Mouse (Mus musculus) inflammation-experienced regulatory T-cells (primary cell): ENCODE results near the gene Stap2. TPM values are rescaled to one million over a fixed set of nuclear protein-coding genes. Genes with fewer than 3 reads are reported as not detected.

ENCODE experiments used
- polyA plus RNA-seq, 2 experiments: library from polyadenylated mRNA; unstranded; fragments of 100-300 nt; shearing (Covaris generic); gene quantifications; one replicate each; pipeline ENCODE4 v1.2.1; 2017

Stap2 gene
- 1 to 10 TPM in 1 of 2 experiments, under 1 TPM in 1; 0.48 to 1.7 TPM for polyA plus RNA-seq

DNA sequence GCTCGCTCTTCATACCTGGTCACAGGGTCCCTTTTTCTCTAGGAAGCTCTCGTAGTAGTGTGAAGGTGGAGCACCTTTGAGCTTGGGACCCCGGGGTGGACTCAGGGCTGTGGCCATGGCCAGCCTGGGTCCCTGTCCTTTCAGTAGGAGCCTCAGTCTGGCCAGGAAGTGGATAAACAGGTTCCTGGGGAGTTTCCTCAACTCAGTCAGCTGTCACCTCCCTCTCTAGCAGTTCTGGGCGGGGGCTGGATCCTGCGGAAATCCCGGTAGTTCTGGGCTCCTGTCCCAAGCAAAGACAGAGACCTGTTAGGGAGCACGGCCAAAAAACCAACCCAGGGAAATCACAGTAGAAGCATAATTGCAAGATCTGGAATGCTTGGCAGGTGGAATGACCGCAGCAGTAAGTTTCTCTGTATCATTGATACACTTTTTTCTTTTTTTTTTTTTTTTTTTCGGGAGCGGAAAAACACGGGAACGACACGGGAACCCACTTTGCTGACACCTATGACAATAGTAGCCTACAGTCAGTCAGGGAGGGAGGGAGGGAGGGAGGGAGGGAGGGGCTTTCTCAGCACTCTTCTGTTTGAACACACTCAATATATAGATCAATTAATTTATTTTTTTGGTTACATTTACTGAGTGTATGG lies at the start of gene Stap2, which contains the start of gene Mpnd:
Gene Stap2 (minus strand): TSS at position 170 of the 647 bp plus-strand sequence.
Gene Mpnd (plus strand): TSS at position 297 of the 647 bp plus-strand sequence.

DNA sequence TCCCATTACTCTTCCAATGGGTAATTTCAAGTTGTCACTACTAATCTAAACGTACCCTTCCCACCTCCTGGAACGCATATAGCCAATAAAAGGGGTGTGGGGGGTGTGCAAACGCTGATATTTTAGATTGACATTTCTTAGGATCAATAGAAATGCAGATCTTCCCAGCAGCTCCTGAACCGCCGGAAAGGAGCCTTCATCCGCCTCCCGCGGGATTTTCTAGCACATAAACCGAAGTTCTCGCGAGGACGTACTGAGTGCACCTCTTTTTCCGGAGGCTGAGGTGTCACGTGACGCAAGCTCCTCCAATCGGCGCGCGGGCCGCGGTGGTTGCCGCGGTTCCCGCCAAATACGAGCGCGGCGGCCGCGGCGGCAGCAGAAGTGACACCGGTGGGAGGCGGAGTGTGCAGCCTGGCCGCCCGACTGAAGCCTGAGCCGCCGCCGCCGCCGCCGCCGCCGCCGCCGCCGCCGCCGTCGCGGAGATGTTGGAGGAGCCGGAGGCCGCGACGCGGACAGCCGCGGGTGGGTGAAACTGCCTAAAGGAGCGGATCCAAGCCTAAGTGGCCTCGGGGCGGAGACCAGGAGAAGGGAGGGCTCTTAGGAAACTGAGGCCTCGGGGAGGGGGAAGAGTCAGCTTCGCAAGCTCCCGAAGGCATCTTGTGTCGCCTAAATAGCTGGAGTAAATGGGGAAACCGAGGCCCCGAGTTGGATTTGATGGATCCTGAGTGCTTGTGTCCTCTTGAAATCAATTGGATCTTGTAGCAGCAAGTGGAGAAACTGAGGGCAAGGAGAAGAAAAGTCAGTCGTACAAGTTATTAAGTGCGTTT lies 34.9 kb upstream of the Stap2 start, which contains the start of gene Chaf1a:
Gene Chaf1a (plus strand): TSS at position 410 of the 827 bp plus-strand sequence.

DNA sequence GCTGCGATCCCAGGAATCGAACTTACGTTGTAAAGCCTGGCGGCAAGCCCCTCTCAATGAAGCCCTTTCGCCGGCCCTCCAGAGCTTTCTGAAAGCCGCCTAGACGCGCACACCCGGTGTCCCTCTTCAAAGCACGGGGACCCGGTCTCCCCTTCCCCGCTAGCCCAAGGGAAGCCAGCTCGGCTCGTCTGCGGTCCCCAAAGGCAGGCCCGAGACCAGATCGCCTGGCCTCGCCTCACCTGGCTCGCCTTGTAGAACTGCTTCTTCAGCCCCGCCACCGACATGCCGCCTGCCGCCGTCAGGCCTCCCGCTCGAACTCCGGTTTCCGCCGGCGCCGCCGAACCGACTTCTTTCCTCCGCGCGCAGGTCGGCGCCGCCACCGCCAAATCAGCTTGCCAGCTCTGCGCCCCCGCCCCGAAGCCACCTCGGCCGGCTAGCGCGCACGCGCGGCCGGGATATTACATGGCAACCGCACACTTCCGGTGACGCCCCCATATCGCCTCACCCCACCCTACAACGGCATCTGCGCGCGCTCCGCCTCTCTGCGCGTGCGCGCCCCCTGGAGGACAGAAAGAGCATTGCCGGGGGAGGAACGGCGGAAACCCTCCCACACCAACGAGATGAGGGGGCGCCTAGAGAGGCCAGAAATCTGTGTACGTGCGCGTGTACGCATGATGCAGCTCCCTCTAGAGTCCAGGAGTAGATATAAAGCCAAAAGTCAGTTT lies 31.0 kb upstream of the Stap2 start, which contains the start of gene Sh3gl1:
Gene Sh3gl1 (minus strand): TSS at position 460 of the 725 bp plus-strand sequence.

DNA sequence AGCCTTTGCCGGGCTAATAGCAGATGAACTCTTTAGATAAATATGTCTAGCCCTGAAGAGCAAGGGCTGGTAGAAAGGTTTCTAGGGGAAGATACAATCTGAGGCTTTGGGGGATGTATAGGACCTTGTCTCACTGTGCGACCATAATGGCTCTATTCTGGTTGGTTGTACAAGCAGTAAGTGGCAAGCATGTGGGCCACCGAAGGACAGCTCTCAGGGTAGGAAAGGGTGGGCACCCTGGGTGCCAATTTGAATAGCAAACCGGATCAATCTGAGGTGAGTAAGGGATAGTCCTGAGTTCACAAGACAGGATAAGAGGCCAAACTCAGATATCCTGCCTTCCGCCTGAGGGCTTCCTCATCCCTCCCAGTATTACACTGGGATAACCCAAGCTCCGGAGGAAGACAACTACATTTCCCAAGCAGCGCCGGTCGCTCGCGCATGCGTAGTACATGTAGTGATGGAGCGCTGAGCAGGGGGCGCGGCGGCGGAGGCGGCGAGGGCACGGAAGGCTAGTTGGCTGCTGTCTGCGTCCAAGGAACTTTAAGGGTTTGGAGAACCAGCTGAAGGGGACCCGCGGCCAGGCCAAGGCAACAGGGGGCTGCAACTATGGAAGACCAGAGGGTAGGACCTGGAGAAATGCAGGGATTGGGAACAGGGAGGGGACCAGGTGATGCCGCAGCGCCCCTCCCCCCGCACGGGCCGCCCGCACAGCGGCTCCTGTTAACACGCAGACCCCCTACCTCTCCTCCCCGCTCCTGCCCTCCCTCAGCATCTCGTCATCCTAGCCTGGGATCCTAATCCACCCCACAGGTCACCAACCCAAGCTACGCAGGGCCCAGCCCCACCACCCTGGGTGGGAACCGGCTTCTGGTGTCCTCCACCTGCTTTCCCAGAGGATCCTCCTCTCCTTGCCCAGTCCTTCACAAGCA lies 19.1 kb downstream of the Stap2 start, which contains the start of gene Fsd1:
Gene Fsd1 (plus strand): TSS at position 480 of the 932 bp plus-strand sequence.

GRCm38 (mm10) chr17:55969966-55970891 lies 35.2 kb downstream of the Stap2 start, which contains the start of gene Shd:
Shd (plus strand) TSS chr17:55970467.

GRCm38 (mm10) chr17:55958918-55959728 lies 46.3 kb downstream of the Stap2 start, which contains the start of gene Yju2:
Yju2 (plus strand) TSS chr17:55959099.

GRCm38 (mm10) chr17:55952447-55953027 lies 52.8 kb downstream of the Stap2 start, which contains the start of gene Ebi3:
Ebi3 (plus strand) TSS chr17:55952640.

GRCm38 (mm10) chr17:55949400-55949799 lies 56.0 kb downstream of the Stap2 start, which contains the start of gene Zfp119b:
Zfp119b (minus strand) TSS chr17:55949500.

Other genes starting within 250 kb of the Stap2 start
- 10 to 100 TPM; 16.1 to 19.4 TPM for gene Zfp119a, start 126.7 kb downstream of the Stap2 start, polyA plus RNA-seq
- 10 to 100 TPM; 25.2 to 34.0 TPM for gene Zfp959, start 113.5 kb downstream of the Stap2 start, polyA plus RNA-seq
- gene Zfp119b, start 56.1 kb downstream of the Stap2 start, polyA plus RNA-seq: 10 to 100 TPM; 10.5 to 15.5 TPM
- 10 to 100 TPM; 26.7 to 76.0 TPM for gene Ebi3, start 52.9 kb downstream of the Stap2 start, polyA plus RNA-seq
- 10 to 100 TPM; 30.7 to 34.7 TPM for gene Yju2, start 46.5 kb downstream of the Stap2 start, polyA plus RNA-seq
- 1 to 10 TPM in 1 of 2 experiments, under 1 TPM in 1; 0.29 to 1.8 TPM for gene Shd, start 35.1 kb downstream of the Stap2 start, polyA plus RNA-seq
- 1 to 10 TPM; 2.4 to 4.9 TPM for gene Fsd1, start 19.1 kb downstream of the Stap2 start, polyA plus RNA-seq
- gene Mpnd, start 127 bp upstream of the Stap2 start, polyA plus RNA-seq: 100 to 1,000 TPM; 114 to 185 TPM
- 100 to 1,000 TPM; 167 to 234 TPM for gene Sh3gl1, start 31.1 kb upstream of the Stap2 start, polyA plus RNA-seq
- gene Chaf1a, start 34.9 kb upstream of the Stap2 start, polyA plus RNA-seq: 1 to 10 TPM; 2.9 to 3.2 TPM
- gene Ubxn6, start 69.4 kb upstream of the Stap2 start, polyA plus RNA-seq: 10 to 100 TPM; 65.6 to 85.6 TPM
- gene Hdgfl2, start 74.0 kb upstream of the Stap2 start, polyA plus RNA-seq: 100 to 1,000 TPM; 137 to 167 TPM
- gene Plin4, start 104.2 kb upstream of the Stap2 start, polyA plus RNA-seq: not detected
- gene Plin5, start 112.0 kb upstream of the Stap2 start, polyA plus RNA-seq: not detected
- under 1 TPM; 0.20 to 0.29 TPM for gene Lrg1, start 116.4 kb upstream of the Stap2 start, polyA plus RNA-seq
- under 1 TPM; 0.20 to 0.59 TPM for gene Sema6b, start 134.8 kb upstream of the Stap2 start, polyA plus RNA-seq
- gene Tnfaip8l1, start 156.9 kb upstream of the Stap2 start, polyA plus RNA-seq: 10 to 100 TPM; 28.7 to 32.9 TPM
- gene Mydgf, start 178.3 kb upstream of the Stap2 start, polyA plus RNA-seq: 10 to 100 TPM; 53.0 to 57.5 TPM
- 10 to 100 TPM; 48.5 to 51.0 TPM for gene Dpp9, start 213.3 kb upstream of the Stap2 start, polyA plus RNA-seq